Mouse (Mus musculus): ENCODE measurements around the gene Prkd2. TPM values are rescaled to one million over a fixed set of nuclear protein-coding genes. Genes with fewer than 3 reads are reported as not detected.
A peak's percentile ranks its signal among the peaks of the same experiment; 100 is the strongest.

The Prkd2 gene
- polyA plus RNA-seq, 1 experiment from 2014 or later = 22.1 TPM

GRCm38 (mm10) chr7:16845072-16845819, 2.5 kb downstream of the Prkd2 start:
- no peak for ATAC-seq (ENCODE audit: insufficient number of reproducible peaks, low FRiP score, low TSS enrichment, low read depth)
- Histone ChIP-seq H3K4me3 (replicated peaks) (peak overlapping the region; percentile 65), H3K27me3 (no peaks in the 10 kb centered on the region), H3K36me3 (peaks cover 32% of the 10 kb centered on the region), H3K9ac (peak overlapping the region; percentile 12; the same call in 1 of the 2 replicates), H3K27ac (replicated peaks) (peak overlapping the region; percentile 94), H3K9me3 (replicated peaks) (no peaks in the 10 kb centered on the region), H3K4me2 (replicated peaks) (peak overlapping the region; percentile 93), H3K4me1 (peaks cover 33% of the 10 kb centered on the region)
- WGBS = 23% methylated on average over 14 of the region's 14 CpGs

GRCm38 (mm10) chr7:16845820-16846167, 3.1 kb downstream of the Prkd2 start:
- peak overlapping the region; percentile 93 for H3K4me2 ChIP-seq (replicated peaks)
- WGBS = 32% methylated on average over 10 of the region's 10 CpGs
- peak overlapping the region; percentile 94 for H3K27ac ChIP-seq (replicated peaks)
- no peak for ATAC-seq (ENCODE audit: insufficient number of reproducible peaks, low FRiP score, low TSS enrichment, low read depth)
- peak overlapping the region; percentile 65 for H3K4me3 ChIP-seq (replicated peaks)
- H3K9me3 ChIP-seq (replicated peaks) = no peaks in the 10 kb centered on the region
- no peaks in the 10 kb centered on the region for H3K27me3 ChIP-seq
- peaks cover 33% of the 10 kb centered on the region for H3K4me1 ChIP-seq
- H3K36me3 ChIP-seq = peaks cover 32% of the 10 kb centered on the region
- H3K9ac ChIP-seq = 0 out of 2 replicates have a peak overlapping the region, but pooled peaks have one; percentile 12

- H3K9ac ChIP-seq = no peak overlapping the region
- no peaks in the 10 kb centered on the region for H3K9me3 ChIP-seq (replicated peaks)
- peaks cover 30% of the 10 kb centered on the region for H3K4me1 ChIP-seq
- H3K36me3 ChIP-seq = peaks cover 33% of the 10 kb centered on the region
- H3K27me3 ChIP-seq = no peaks in the 10 kb centered on the region
- H3K27ac ChIP-seq (replicated peaks) = no peak overlapping the region
- 92% methylated on average over 5 of the region's 5 CpGs for WGBS
- no peak overlapping the region for H3K4me2 ChIP-seq (replicated peaks)
- H3K4me3 ChIP-seq (replicated peaks) = no peak overlapping the region
- no peak for ATAC-seq (ENCODE audit: insufficient number of reproducible peaks, low FRiP score, low TSS enrichment, low read depth)
Measured at GRCm38 (mm10) chr7:16846775-16847174, 4.1 kb downstream of the Prkd2 start.

GRCm38 (mm10) chr7:16847507-16847906, 4.8 kb downstream of the Prkd2 start:
- H3K9me3 ChIP-seq (replicated peaks) = no peaks in the 10 kb centered on the region
- H3K4me3 ChIP-seq (replicated peaks) = no peak overlapping the region
- ATAC-seq (ENCODE audit: insufficient number of reproducible peaks, low FRiP score, low TSS enrichment, low read depth) = no peak
- peaks cover 24% of the 10 kb centered on the region for H3K4me1 ChIP-seq
- H3K36me3 ChIP-seq = peaks cover 38% of the 10 kb centered on the region
- no peaks in the 10 kb centered on the region for H3K27me3 ChIP-seq
- 89% methylated on average over 19 of the region's 19 CpGs for WGBS
- no peak overlapping the region for H3K27ac ChIP-seq (replicated peaks)
- H3K9ac ChIP-seq = no peak overlapping the region
- no peak overlapping the region for H3K4me2 ChIP-seq (replicated peaks)

- Histone ChIP-seq H3K4me2 (replicated peaks) (no peak overlapping the region), H3K9me3 (replicated peaks) (no peaks in the 10 kb centered on the region), H3K27ac (replicated peaks) (no peak overlapping the region), H3K9ac (no peak overlapping the region), H3K27me3 (no peaks in the 10 kb centered on the region), H3K4me1 (peaks cover 23% of the 10 kb centered on the region), H3K4me3 (replicated peaks) (no peak overlapping the region), H3K36me3 (peaks cover 49% of the 10 kb centered on the region)
- ATAC-seq (ENCODE audit: insufficient number of reproducible peaks, low FRiP score, low TSS enrichment, low read depth) = no peak
- WGBS = 26% methylated on average over 17 of the region's 17 CpGs
Measured at GRCm38 (mm10) chr7:16848579-16848978, 5.9 kb downstream of the Prkd2 start.

- Histone ChIP-seq H3K9me3 (replicated peaks) (no peaks in the 10 kb centered on the region), H3K27ac (replicated peaks) (no peak overlapping the region), H3K9ac (no peak overlapping the region), H3K27me3 (no peaks in the 10 kb centered on the region), H3K36me3 (peaks cover 77% of the 10 kb centered on the region), H3K4me1 (no peaks in the 10 kb centered on the region), H3K4me2 (replicated peaks) (no peak overlapping the region), H3K4me3 (replicated peaks) (no peak overlapping the region)
- ATAC-seq (ENCODE audit: insufficient number of reproducible peaks, low FRiP score, low TSS enrichment, low read depth) = no peak
- 92% methylated on average over 4 of the region's 4 CpGs for WGBS
Measured at GRCm38 (mm10) chr7:16851636-16852035, 8.9 kb downstream of the Prkd2 start.

- H3K4me2 ChIP-seq (replicated peaks) = no peak overlapping the region
- H3K9me3 ChIP-seq (replicated peaks) = no peaks in the 10 kb centered on the region
- 77% methylated on average over 14 of the region's 14 CpGs for whole genome bisulfite sequencing
- H3K27ac ChIP-seq (replicated peaks) = 0 out of 2 replicates have a peak overlapping the region, but pooled peaks have one; percentile 11
- H3K36me3 ChIP-seq = peaks cover 91% of the 10 kb centered on the region
- ATAC-seq (ENCODE audit: insufficient number of reproducible peaks, low FRiP score, low TSS enrichment, low read depth) = no peak; the same call in 1 of the 2 replicates
- no peaks in the 10 kb centered on the region for H3K27me3 ChIP-seq
- no peaks in the 10 kb centered on the region for H3K4me1 ChIP-seq
- H3K9ac ChIP-seq = no peak overlapping the region
- H3K4me3 ChIP-seq (replicated peaks) = no peak overlapping the region
Measured at GRCm38 (mm10) chr7:16853302-16853831, 10.7 kb downstream of the Prkd2 start.

- no peak for ATAC-seq (ENCODE audit: insufficient number of reproducible peaks, low FRiP score, low TSS enrichment, low read depth)
- Histone ChIP-seq H3K27ac (replicated peaks) (no peak overlapping the region), H3K9me3 (replicated peaks) (no peaks in the 10 kb centered on the region), H3K4me2 (replicated peaks) (no peak overlapping the region), H3K9ac (no peak overlapping the region), H3K4me1 (no peaks in the 10 kb centered on the region), H3K36me3 (peaks cover 83% of the 10 kb centered on the region), H3K27me3 (no peaks in the 10 kb centered on the region), H3K4me3 (replicated peaks) (no peak overlapping the region)
- 24% methylated on average over 17 of the region's 17 CpGs for WGBS
Measured at GRCm38 (mm10) chr7:16858336-16858735, 15.6 kb downstream of the Prkd2 start.

- no peaks in the 10 kb centered on the region for H3K27me3 ChIP-seq
- no peaks in the 10 kb centered on the region for H3K4me1 ChIP-seq
- H3K9ac ChIP-seq = no peak overlapping the region
- 23% methylated on average over 5 of the region's 5 CpGs for WGBS
- peaks cover 84% of the 10 kb centered on the region for H3K36me3 ChIP-seq
- no peak overlapping the region for H3K27ac ChIP-seq (replicated peaks)
- H3K4me2 ChIP-seq (replicated peaks) = no peak overlapping the region
- no peak overlapping the region for H3K4me3 ChIP-seq (replicated peaks)
- no peaks in the 10 kb centered on the region for H3K9me3 ChIP-seq (replicated peaks)
- no peak for ATAC-seq (ENCODE audit: insufficient number of reproducible peaks, low FRiP score, low TSS enrichment, low read depth)
Measured at GRCm38 (mm10) chr7:16859902-16860651, 17.4 kb downstream of the Prkd2 start.

GRCm38 (mm10) chr7:16867488-16867887, 24.8 kb downstream of the Prkd2 start:
- H3K27ac ChIP-seq (replicated peaks) = no peak overlapping the region
- no peaks in the 10 kb centered on the region for H3K4me1 ChIP-seq
- H3K36me3 ChIP-seq = peaks cover 75% of the 10 kb centered on the region
- H3K27me3 ChIP-seq = no peaks in the 10 kb centered on the region
- H3K4me3 ChIP-seq (replicated peaks) = no peak overlapping the region
- no peaks in the 10 kb centered on the region for H3K9me3 ChIP-seq (replicated peaks)
- no peak overlapping the region for H3K9ac ChIP-seq
- WGBS = 88% methylated on average over 3 of the region's 3 CpGs
- H3K4me2 ChIP-seq (replicated peaks) = no peak overlapping the region
- no peak for ATAC-seq (ENCODE audit: insufficient number of reproducible peaks, low FRiP score, low TSS enrichment, low read depth)

GRCm38 (mm10) chr7:16869497-16869896, 26.8 kb downstream of the Prkd2 start:
- H3K36me3 ChIP-seq = peaks cover 60% of the 10 kb centered on the region
- no peak overlapping the region for H3K4me3 ChIP-seq (replicated peaks)
- WGBS = 22% methylated on average over 16 of the region's 16 CpGs
- 0 out of 2 replicates have a peak overlapping the region, but pooled peaks have one; percentile 25 for H3K27ac ChIP-seq (replicated peaks)
- peaks cover 5% of the 10 kb centered on the region for H3K4me1 ChIP-seq
- peak overlapping the region; percentile 27 for H3K4me2 ChIP-seq (replicated peaks)
- no peaks in the 10 kb centered on the region for H3K9me3 ChIP-seq (replicated peaks)
- peak; percentile 87 for ATAC-seq (ENCODE audit: insufficient number of reproducible peaks, low FRiP score, low TSS enrichment, low read depth)
- no peaks in the 10 kb centered on the region for H3K27me3 ChIP-seq
- H3K9ac ChIP-seq = no peak overlapping the region
